Mouse (Mus musculus) CD4-positive, CD25-positive, alpha-beta regulatory T cell, adult 4 months (primary cell): ENCODE results near the gene Ncoa3. TPM values are rescaled to one million over a fixed set of nuclear protein-coding genes. Genes with fewer than 3 reads are reported as not detected.
A peak's percentile ranks its signal among the peaks of the same experiment; 100 is the strongest.

ENCODE experiments used
- ATAC-seq: one replicate; pipeline ENCODE4 v1.8.0; 2017
- polyA plus RNA-seq, 2 experiments: library from polyadenylated mRNA; unstranded; fragments of 100-300 nt; shearing (Covaris generic); gene quantifications; one replicate each; pipeline ENCODE4 v1.2.1; 2017

Ncoa3 gene
- polyA plus RNA-seq, 2 experiments from 2014 or later, result 78.6 to 87.5 TPM

GRCm38 (mm10) chr2:166002429-166002828, 10.0 kb downstream of the Ncoa3 start:
- no peak for ATAC-seq

GRCm38 (mm10) chr2:166003004-166003403, 10.6 kb downstream of the Ncoa3 start:
- no peak for ATAC-seq

GRCm38 (mm10) chr2:166007046-166007445, 14.6 kb downstream of the Ncoa3 start:
- no peak for ATAC-seq

DNA sequence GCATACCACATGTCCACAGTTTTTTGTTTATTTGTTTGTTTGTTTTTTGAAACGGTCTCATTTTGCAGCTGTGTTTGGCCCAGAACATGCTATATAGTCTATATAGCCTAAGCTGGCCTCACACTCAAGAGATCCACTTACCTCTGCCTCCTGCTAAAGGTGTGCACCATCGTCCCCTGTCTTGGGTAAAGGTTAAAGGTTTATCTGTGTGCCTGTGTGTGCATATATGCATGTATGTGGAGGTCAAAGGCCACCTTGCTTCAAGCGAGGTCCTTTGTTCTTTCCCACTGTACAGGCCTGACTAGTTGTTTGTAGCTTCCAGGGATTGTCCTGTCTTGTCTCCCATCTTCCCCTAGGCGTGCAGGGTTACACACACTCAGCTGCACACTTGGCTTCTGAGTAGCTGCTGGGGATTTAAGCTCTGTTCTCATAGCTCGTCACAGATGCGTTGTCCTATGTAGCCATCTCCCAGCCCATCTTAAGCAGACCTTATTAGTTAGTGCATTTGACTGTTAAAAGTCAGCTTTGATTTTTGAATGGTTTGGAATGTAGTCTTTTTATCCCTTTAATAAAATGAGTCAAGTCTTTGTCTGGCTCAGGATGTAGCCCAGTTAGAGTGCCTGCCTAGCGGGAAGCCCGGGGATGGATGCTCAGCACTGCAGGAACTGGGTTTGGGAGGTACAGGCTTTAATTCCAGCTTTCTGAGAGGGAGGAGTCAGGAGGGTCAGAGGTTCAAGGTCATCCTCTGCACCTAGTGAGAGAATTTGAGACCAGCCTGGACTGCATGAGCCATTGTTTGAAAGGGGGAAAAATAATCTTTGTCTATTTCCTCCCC, 16.3 kb downstream of the Ncoa3 start:
- ATAC-seq, result no peak

GRCm38 (mm10) chr2:166009393-166009947, 17.0 kb downstream of the Ncoa3 start:
- no peak for ATAC-seq

- ATAC-seq, result no peak
Measured at GRCm38 (mm10) chr2:166010321-166010720, 17.9 kb downstream of the Ncoa3 start.

GRCm38 (mm10) chr2:166011422-166011821, 19.0 kb downstream of the Ncoa3 start:
- no peak for ATAC-seq

DNA sequence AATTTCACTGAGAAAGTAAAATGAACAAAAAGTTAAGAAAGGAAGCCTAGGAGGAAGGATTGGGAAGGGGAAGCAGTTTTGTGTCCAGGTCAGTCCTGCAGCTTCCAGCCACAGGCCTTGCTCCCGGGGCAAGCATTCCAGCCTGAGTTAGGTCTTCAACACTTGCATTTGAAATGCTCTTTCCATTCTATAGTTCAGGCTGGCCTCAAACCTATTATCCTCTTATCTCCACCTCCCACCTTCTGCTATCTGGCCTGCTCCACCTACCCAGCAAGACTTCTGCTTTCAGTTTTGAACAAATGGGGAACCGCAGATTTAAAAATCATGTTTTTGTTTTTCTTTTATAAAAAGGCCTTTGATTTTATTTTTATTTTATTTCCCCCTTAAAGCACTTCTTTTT, 19.7 kb downstream of the Ncoa3 start:
- ATAC-seq, result peak; percentile 62

- ATAC-seq, result no peak
Measured at GRCm38 (mm10) chr2:166018769-166019168, 26.3 kb downstream of the Ncoa3 start.

- ATAC-seq, result no peak
Measured at GRCm38 (mm10) chr2:166020026-166020425, 27.6 kb downstream of the Ncoa3 start.

GRCm38 (mm10) chr2:166021073-166021610, 28.7 kb downstream of the Ncoa3 start:
- no peak for ATAC-seq

DNA sequence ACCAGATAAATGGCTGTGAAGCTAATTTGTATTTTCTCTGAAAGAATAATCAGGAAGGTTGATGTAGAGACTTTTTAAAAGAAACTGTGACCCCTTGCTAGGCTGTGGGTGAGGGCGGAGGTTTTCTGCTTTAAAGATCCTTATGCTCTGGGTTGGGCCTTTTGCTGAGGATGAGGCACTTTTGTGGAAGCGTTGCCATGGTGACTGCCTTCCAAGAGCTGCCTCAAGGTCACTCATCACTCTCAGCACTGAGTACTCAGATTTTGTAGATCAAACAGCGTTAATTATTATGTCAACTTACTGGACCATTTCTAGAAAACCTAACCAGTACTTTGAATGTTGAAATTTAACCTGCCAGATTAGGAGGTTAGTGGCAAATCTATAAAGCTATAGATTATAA, 29.2 kb downstream of the Ncoa3 start:
- ATAC-seq, result no peak

- peak; percentile 84 for ATAC-seq
Measured at GRCm38 (mm10) chr2:166022327-166022726, 29.9 kb downstream of the Ncoa3 start.

DNA sequence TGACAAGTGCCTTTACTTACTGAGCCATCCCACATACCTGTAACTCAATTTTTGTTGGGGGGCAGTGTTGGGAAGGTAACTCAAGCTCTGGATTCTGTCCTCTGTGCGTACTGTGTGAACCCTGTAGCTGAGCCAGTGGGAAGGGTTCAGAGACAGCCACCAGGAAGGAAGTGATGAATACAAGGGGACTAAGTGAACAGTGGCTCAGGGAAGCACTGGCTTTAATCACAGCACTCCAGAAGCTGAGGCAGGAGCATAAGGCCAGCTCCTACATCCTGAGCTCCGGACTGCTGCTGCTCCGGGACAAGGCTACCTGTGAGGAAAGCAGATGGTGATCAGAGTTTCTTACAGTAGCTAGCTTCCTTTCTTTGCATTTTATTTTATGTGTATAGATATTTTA, 31.6 kb downstream of the Ncoa3 start:
- no peak for ATAC-seq

DNA sequence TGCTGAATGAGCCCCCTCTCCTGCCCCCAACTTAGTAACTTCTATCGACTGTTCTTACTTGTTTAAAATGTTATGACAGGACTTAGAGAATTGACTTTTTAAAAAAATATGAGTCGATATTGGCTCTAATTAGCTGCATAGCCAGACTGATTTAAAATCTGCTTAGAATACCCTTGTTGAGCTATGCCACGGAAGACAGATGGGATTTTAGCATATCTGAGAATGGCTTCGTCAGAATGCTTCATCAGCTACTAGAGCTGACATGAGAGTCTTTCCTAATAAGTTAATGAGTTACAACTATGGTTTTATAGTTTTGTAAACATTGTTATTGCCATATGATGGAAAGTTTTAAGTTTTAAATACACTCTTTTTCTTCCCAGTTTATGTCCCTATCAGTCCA, 32.2 kb downstream of the Ncoa3 start:
- no peak for ATAC-seq

DNA sequence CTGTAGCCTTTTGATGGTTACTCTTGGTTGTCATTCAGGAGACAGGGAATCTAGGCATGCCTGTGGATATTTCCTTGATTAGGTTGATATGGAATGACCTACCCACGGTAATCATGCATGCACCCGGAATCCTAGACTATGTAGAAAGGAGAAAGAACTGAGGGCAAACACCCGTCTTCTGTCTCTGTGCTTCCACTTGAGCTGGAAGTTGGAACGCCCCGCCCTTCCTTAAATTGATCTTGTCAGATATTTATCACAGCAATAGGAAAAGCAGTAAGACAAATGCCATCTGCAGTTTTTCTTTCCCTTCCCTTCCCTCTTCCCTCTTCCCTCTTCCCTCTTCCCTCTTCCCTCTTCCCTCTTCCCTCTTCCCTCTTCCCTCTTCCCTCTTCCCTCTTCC, 33.5 kb downstream of the Ncoa3 start:
- ATAC-seq, result no peak

- ATAC-seq, result no peak
Measured at GRCm38 (mm10) chr2:166027834-166028233, 35.4 kb downstream of the Ncoa3 start.

DNA sequence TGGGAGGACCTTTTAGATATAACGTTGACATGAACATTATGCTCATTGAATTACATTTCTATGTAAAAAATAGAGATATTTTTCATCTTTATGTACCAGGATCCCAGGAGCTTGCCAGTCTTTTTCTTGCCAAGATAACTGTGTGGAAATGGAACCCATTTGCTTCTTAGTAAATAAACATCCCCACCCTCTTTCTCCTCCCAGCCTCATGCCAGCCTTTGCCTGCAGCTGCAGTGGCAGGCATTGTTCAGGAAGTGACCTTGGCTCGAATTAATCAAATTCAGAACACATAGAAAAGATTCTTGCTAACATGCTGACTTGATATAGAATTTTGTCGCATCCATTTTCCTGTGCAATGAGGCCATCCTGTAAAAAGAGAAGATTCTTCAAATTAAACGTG, 36.8 kb downstream of the Ncoa3 start:
- no peak for ATAC-seq

GRCm38 (mm10) chr2:166030256-166030995, 38.0 kb downstream of the Ncoa3 start:
- peak; percentile 44 for ATAC-seq

DNA sequence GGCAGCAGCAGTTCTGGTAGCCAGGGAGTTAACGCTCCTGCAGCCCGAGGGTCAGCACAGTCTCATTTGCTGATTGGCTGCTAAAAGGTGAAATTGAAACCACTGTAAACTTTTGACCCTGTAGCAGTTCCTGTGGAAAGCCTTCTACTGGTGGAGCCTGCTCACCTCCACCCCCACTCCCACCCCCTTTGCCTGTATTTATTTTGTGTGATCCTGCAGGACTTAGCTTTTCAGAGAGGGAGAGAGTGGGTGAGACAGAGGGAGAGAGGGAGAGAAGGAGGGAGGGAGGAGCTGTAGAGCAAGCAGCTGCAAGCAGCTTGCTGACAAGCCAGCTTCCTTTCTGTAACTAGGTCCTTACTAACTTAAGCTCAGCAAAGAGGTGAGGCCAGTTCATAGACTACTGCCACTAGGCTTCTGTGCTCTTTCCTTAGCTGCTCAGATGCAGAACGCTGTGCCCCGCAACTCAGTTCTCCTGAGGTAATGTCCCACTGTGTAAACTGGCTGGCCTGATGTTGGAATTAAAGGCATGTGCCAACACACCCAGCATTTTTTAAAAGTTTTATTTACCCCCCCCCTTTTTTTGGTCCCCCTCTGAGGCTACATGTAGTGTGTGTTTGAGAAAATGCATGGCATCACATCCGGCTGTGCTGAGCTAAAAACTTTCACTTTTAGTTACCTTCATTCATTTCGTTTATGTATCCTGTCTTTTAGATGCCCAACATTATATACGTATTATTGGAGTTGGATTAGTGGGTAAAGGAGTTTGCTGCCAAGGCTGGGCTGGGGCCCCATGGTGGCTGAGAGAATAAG, 38.9 kb downstream of the Ncoa3 start:
- ATAC-seq, result peak; percentile 59

GRCm38 (mm10) chr2:166032628-166033027, 40.2 kb downstream of the Ncoa3 start:
- ATAC-seq, result no peak

DNA sequence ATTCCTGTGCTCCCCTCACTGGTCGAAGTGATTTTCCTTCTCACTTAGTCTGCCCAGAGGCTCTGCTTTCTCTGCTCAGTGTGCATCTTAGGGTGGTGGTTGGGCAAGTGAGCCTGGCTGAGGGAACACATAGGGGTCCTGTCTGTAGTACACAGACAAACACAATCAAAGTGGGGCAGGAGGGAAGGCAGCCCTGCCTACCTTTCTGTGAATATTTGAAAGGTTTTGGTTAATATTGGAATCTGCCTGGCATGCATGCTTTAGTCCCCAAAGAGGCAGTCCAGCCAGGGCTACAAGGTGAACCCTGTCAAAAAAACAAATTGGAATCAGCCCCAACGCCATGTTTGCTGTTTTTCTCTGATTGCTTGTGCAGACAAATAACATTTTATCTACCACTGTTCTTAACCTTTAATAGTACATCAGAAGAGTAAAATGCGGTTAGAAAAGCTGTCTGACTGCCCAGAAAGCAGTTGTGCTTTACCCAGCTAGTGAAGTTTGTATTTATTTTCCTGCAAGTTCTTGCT, 42.6 kb downstream of the Ncoa3 start:
- ATAC-seq, result no peak
